Mouse (Mus musculus) ES-Bruce4 (cell line): ENCODE results near the gene Nupr1. TPM values are rescaled to one million over a fixed set of nuclear protein-coding genes. Genes with fewer than 3 reads are reported as not detected.

ENCODE experiments used
- H3K27ac ChIP-seq: 2 replicates; pipeline ENCODE4 v1.5.1; 2012; ENCODE audit warnings: low read length, inconsistent platforms; ENCODE audit not compliant: insufficient read depth
- H3K27me3 ChIP-seq: 2 replicates; pipeline ENCODE4 v1.6.1; 2012; ENCODE audit warnings: mild to moderate bottlenecking, low read length, inconsistent platforms; ENCODE audit not compliant: control insufficient read depth, poor library complexity, insufficient read depth, severe bottlenecking
- H3K36me3 ChIP-seq: 2 replicates; pipeline ENCODE4 v1.6.1; 2012; ENCODE audit warnings: inconsistent platforms, mild to moderate bottlenecking, low read length, moderate library complexity; ENCODE audit not compliant: control insufficient read depth, poor library complexity, insufficient read depth, severe bottlenecking
- H3K4me1 ChIP-seq: one replicate; pipeline ENCODE4 v1.8.1; 2011; ENCODE audit warnings: low read length; ENCODE audit not compliant: control insufficient read depth, insufficient read depth
- H3K4me3 ChIP-seq: 2 replicates; pipeline ENCODE4 v1.5.1; 2011; ENCODE audit warnings: low read depth, mild to moderate bottlenecking, low read length
- H3K9ac ChIP-seq: 2 replicates; pipeline ENCODE4 v1.6.1; 2012; ENCODE audit warnings: low read depth, mild to moderate bottlenecking, inconsistent platforms; ENCODE audit not compliant: poor library complexity, severe bottlenecking
- H3K9me3 ChIP-seq: replicated peaks from 2 replicates; pipeline ENCODE4 v1.6.1; 2012; ENCODE audit warnings: mild to moderate bottlenecking, low read length, inconsistent platforms; ENCODE audit not compliant: control insufficient read depth, poor library complexity, insufficient read depth, severe bottlenecking
- CTCF ChIP-seq: IDR thresholded peaks from one replicate; pipeline ENCODE4 v1.8.1; 2011; ENCODE audit warnings: low read depth, low read length
- EP300 ChIP-seq: IDR thresholded peaks from 2 replicates; pipeline ENCODE4 v1.6.1; 2011; ENCODE audit warnings: low read depth, low read length; ENCODE audit not compliant: insufficient read depth
- POLR2A ChIP-seq: IDR thresholded peaks from one replicate; pipeline ENCODE4 v1.8.1; 2011; ENCODE audit warnings: low read length; ENCODE audit not compliant: insufficient read depth
- polyA plus RNA-seq: library from polyadenylated mRNA; stranded (reverse); fragments of >200 nt; gene quantifications from 2 replicates; pipeline ENCODE4 v1.2.4, GENCODE M21; 2011; ENCODE audit warnings: low read depth; ENCODE audit not compliant: missing spikeins, insufficient read depth, insufficient read length

Gene Nupr1
- polyA plus RNA-seq, 1 experiment, result 13.6 TPM

DNA sequence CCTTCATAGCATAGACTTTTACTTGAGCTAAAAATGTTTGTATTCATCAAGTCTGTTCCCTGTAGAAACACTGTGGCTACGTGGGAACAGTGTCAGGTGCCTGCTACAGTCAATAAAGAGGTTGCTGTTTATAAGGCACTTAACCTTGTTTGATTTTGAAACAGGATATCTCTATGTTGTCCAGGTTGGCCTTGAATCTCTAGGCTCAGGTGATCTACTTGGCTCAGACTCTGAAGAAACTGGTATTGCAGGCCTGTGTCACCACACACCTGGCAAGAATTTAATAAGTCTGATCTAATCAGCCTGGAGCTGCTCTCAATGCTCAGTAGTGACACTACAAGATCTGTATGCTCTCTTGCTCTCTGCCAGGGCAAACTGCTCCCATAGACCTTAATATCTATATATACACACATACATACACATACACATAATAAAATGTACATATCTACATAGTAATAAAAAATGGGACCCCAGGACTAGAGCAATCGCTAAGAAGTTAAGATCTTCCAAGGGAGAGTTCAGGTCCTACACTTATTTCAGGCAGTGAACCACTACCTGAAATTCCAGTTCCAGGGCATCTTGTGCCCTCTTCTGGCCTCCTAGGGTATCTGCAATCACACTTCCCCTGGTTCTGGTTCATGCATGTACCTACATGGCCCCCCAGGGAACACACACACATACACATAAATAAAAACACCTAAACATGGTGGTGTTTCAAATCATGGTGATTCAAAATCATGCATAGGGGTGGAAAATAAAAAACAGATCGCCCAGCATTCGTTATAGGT lies 6.3 kb upstream of the Nupr1 start:
- no peak overlapping the region for H3K9ac ChIP-seq
- H3K4me3 ChIP-seq, result no peak overlapping the region
- no peaks in the 10 kb centered on the region for H3K36me3 ChIP-seq

DNA sequence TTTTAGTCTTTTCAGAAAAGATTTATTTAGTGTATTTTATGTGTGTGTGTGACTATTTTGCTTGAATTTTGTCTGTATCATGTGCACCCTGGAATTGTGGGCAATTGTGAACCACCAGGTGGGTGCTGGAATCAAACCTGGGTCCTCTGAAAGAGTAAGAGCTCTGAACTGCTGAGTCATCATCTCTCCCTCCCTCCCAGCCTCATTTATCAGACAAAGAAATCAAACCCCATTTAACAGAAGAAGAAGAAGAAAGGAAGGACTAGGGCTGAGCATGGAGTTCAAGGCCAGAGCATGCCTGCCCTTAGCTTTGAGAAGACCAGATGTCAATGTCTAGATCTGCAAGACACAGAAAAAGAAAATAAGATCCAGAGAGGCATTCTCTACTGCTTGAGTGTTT lies 4.7 kb upstream of the Nupr1 start:
- peaks cover 2% of the 10 kb centered on the region for H3K4me1 ChIP-seq
- TF ChIP-seq POLR2A (no peak), CTCF (no peak), EP300 (no peak)
- no peak overlapping the region for H3K9ac ChIP-seq
- no peak overlapping the region for H3K27ac ChIP-seq
- H3K36me3 ChIP-seq, result no peaks in the 10 kb centered on the region
- H3K4me3 ChIP-seq, result no peak overlapping the region
- no peaks in the 10 kb centered on the region for H3K9me3 ChIP-seq
- H3K27me3 ChIP-seq, result no peaks in the 10 kb centered on the region

More for the DNA sequence above, 6.3 kb upstream of the Nupr1 start:
- Histone ChIP-seq H3K27me3 (no peaks in the 10 kb centered on the region), H3K27ac (no peak overlapping the region), H3K4me1 (peaks cover 2% of the 10 kb centered on the region), H3K9me3 (no peaks in the 10 kb centered on the region)
- TF ChIP-seq CTCF, result peak; percentile 52
- TF ChIP-seq EP300, result no peak

DNA sequence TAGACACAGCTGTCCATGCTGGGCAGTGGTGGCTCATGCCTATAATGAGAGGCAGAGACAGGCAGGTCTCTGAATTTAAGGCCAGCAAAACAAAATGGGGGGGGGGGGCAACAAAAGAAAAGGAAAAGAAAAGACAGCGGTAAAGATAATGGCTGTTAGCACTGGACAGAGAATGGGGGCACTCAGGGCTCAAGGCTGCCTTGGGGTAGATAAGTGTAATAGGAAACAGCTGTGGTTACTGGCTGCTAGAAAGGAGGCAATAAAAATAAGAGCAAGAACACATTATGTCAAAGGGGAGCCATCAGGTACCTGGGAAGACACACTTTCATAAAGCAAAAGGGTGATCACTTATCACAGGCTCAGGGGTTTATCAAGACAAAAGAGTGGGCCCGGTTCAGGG lies 1.8 kb upstream of the Nupr1 start:
- Histone ChIP-seq H3K27me3 (no peaks in the 10 kb centered on the region), H3K4me3 (no peak overlapping the region), H3K9ac (no peak overlapping the region), H3K4me1 (peaks cover 2% of the 10 kb centered on the region), H3K27ac (no peak overlapping the region), H3K36me3 (no peaks in the 10 kb centered on the region), H3K9me3 (no peaks in the 10 kb centered on the region)
- no peak for TF ChIP-seq POLR2A

DNA sequence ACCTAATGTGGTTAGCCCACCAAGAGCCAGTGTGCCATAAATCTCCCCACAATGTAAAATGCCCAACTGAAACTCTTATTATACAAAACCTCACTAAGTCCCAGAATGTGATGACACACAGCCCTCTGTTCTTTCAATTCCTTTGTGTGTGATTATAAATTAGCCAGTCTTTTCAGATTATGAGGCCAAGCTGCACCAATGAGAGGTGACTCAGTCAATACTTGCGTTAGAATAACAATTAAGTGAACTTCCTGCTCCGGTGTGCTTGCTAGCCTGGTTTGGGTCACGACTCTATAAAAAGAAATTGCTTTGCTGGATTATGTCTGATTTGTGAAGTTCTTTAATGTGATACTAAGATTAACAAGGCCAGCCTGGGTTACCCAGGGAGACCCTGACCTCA lies 746 bp downstream of the Nupr1 start:
- Histone ChIP-seq H3K9me3 (no peaks in the 10 kb centered on the region), H3K4me1 (peaks cover 2% of the 10 kb centered on the region), H3K27me3 (no peaks in the 10 kb centered on the region), H3K9ac (no peak overlapping the region), H3K27ac (no peak overlapping the region), H3K4me3 (no peak overlapping the region), H3K36me3 (no peaks in the 10 kb centered on the region)
- no peak for TF ChIP-seq POLR2A
- no peak for TF ChIP-seq EP300
- no peak for TF ChIP-seq CTCF

DNA sequence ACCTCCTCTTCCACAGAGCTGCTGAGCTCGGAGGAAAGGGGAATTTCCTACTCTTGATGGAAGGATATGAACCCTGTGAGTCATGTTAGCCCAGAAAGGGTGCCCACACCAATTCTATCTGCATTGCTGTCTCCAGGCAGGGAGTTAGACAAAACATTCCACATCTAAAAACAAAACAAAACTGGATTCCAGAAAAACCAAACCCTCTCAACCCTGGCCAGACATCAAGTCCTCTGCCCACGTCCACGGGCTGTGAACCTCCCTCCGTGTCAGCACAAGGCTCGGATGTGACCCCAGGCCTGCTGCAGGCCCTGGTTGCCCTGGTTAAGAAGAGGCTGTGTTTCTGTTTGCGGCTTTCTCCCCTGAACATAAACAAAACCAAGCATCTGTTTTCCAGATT lies 2.5 kb downstream of the Nupr1 start:
- Histone ChIP-seq H3K4me1 (peaks cover 2% of the 10 kb centered on the region), H3K9me3 (no peaks in the 10 kb centered on the region), H3K27ac (no peak overlapping the region), H3K27me3 (no peaks in the 10 kb centered on the region), H3K36me3 (0 out of 2 replicates have a peak, but pooled peaks cover 2% of the 10 kb centered on the region), H3K9ac (no peak overlapping the region), H3K4me3 (no peak overlapping the region)
- TF ChIP-seq CTCF (no peak), EP300 (no peak), POLR2A (no peak)

DNA sequence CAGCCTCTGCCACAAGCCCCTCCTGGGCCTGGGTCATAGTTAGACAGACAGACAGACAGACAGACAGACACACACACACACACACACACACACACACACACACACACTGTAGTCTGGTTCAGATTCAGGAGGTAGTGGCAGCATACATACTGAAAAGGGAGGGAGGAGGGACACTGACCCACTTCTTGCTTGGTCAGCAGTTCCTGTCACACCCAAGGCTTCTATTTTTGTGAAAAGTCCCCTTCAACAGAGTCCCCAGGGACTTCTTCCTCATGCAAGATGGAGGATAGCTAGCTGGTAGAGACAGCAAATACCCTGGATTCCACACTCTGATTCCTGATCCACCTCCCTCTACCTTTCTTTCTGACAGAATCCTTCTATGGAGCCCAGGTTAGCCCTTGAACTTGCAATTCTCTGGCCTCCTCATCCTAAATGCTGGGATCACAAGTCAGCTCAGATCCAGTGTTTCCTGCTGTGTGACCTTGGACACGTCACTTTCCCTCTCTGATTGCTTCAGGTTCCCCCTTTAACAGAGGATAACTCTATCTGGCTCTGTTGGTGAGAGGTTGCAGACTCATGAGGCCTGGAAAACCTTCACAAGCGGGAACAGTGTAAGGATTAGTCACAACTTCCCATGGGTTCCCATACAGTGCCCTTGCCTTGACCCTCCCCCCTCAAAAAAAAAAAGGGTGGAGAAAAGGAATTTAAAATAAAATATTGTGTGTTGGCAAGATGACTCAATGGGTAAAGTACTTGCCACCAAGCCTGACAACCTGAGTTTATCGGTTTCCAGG lies 4.7 kb downstream of the Nupr1 start:
- no peaks in the 10 kb centered on the region for H3K9me3 ChIP-seq
- peak overlapping the region; percentile 54; the same call in 1 of the 2 replicates for H3K9ac ChIP-seq
- TF ChIP-seq EP300 (no peak), CTCF (no peak), POLR2A (no peak)
- H3K27ac ChIP-seq, result peak overlapping the region; percentile 28; the same call in 1 of the 2 replicates
- H3K4me3 ChIP-seq, result no peak overlapping the region
- no peaks in the 10 kb centered on the region for H3K4me1 ChIP-seq
- no peaks in the 10 kb centered on the region for H3K27me3 ChIP-seq
- H3K36me3 ChIP-seq, result 0 out of 2 replicates have a peak, but pooled peaks cover 2% of the 10 kb centered on the region
